Mouse (Mus musculus) heart, adult 2 months (tissue): ENCODE results near the gene Slc7a11.

Source experiments
- CTCF ChIP-seq: fragments of 200-600 bp; IDR thresholded peaks from 2 replicates; pipeline ENCODE4 v1.8.1; 2022; ENCODE audit warnings: antibody characterized with exemption, mild to moderate bottlenecking, moderate library complexity
- EP300 ChIP-seq: fragments of 200-500 bp; IDR thresholded peaks from 2 replicates; pipeline ENCODE4 v1.6.1; 2011; ENCODE audit warnings: low read depth, low read length, control low read depth; ENCODE audit not compliant: insufficient read depth
- POLR2A ChIP-seq: fragments of 200-500 bp; IDR thresholded peaks from 2 replicates; pipeline ENCODE4 v1.6.1; 2011; ENCODE audit warnings: mild to moderate bottlenecking, low read depth, low read length, control low read depth; ENCODE audit not compliant: insufficient read depth

DNA sequence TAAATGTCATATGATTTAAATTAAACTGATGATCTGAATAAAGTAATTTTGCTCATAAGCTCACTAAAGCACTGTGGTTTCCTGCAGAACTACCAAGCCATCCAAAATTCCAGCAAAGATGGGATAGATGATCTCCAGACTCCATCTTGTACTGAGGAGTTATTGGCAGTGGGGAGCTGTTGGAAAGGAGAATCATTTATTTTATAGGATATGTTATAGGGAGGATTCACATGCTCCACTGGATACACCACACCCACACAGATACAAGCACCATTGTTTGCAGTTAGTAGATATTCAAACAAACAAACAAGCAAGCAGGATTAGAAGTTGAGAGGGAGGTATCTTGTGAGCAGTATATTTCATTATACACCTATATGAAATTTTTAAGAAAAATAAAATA is 399.3 kb downstream of the Slc7a11 start:
- TF ChIP-seq EP300: no peak
- no peak for TF ChIP-seq POLR2A
- TF ChIP-seq CTCF: no peak
